Mouse (Mus musculus): Measurements from ENCODE around the gene Stag3.

- TF ChIP-seq POLR2A (IDR thresholded peaks at IDR 0.05; ENCODE audit: borderline replicate concordance, extremely low read depth, low read depth, low read length) = peak; percentile 91; the same call in 1 of the 2 replicates
- TF ChIP-seq CTCF (IDR thresholded peaks at IDR 0.05; ENCODE audit: insufficient read depth, low read length) = no peak
These were observed 24.5 kb upstream of the Stag3 start, which contains the start of gene Lamtor4 for GRCm38 (mm10) chr5:138255353-138256093.
